Mouse (Mus musculus): ENCODE results near the gene Ttll10.

DNA sequence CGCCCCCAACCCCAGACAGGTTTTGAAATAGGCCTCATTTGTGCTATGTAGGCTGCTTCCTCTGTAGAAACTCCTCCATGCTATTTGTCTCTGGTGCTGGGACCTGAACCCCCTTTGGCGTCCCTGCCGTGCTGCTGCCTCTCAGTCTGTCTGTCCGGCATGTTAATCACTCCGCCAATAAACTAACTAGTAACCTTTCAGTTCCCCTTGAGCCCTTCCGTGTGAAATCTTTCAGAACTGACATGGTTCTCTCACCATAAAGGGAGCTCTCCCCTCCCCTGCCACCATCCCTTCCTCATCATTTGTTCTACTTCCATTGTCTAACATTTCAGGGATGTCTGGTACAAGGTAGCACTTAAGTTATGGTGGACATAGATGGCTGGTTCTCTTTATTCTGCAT, 40.2 kb upstream of the Ttll10 start:
- TF ChIP-seq CTCF (IDR thresholded peaks at IDR 0.05; ENCODE audit: borderline replicate concordance, insufficient read depth, low read length) (no peak), POLR2A (IDR thresholded peaks at IDR 0.05; ENCODE audit: low read depth, low read length) (no peak)

Measured in embryonic fibroblast, embryonic 13.5 days (primary cell).